Mouse (Mus musculus) natural killer cell, adult 2 months (primary cell): ENCODE results near the gene Gm37240.

Experiments
- DNase-seq, 2 experiments: peaks; one replicate each; pipeline ENCODE4 v3.0.0; 2022; ENCODE audit warnings: low spot score in 2 of 2

Gene Gm37240

DNA sequence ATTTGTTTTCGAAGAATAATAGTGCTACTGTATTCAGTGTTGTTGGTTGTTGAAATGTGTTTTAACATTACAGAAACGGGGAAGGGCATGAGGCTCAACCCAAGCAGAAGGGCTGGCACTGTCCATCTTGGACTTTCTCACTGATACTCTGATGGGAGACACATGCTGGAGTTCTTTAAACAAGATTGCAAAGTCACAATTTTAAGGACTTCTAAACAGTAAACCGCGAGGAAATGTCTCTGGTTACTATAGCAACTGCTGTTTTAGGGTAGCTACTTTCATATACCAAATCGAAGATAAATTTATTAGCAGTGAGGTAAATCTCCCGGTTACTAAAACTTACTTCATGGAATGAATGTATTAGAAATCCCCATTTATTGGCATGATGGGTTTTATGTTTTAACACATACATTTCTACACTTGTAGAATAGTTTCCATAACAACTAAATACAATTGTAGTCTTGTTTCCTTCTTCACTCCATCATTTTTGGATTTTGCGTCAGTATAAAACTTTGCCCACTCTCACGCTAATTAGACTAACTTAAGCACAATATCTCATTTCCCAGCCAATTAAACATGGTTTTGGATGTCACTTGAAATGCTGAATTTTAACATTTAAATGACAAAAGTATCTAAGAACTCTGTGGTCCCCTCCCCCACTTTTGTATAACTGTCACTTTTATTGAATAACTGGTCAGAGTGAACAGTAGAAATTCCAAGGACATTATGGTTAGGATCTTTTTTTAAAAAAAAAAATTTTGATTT is 932.1 kb downstream of the Gm37240 start:
- DNase-seq: no peak

GRCm38 (mm10) chr3:84952585-84953187 is 934.6 kb downstream of the Gm37240 start:
- no peak for DNase-seq

- no peak for DNase-seq
These were observed 935.2 kb downstream of the Gm37240 start for GRCm38 (mm10) chr3:84952135-84952534.

DNA sequence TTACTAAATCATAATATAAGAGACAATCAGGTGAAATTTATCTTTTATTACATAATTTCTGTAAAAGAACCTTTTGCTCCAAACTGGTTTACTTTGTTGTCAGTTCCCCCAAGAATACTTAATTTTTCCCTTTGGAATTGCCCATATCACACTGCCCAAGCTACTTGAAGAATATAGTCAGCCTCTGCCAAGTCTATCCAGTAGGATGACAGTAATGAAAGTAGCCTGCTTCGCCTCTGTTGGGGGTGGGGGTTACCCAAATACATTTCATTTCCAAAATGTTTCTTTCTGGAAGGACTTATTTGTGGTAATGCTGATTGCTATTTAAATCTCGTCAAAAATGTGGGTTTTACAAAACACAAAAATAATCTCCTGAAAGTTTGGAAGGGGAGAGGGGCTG is 935.6 kb downstream of the Gm37240 start:
- DNase-seq: no peak

DNA sequence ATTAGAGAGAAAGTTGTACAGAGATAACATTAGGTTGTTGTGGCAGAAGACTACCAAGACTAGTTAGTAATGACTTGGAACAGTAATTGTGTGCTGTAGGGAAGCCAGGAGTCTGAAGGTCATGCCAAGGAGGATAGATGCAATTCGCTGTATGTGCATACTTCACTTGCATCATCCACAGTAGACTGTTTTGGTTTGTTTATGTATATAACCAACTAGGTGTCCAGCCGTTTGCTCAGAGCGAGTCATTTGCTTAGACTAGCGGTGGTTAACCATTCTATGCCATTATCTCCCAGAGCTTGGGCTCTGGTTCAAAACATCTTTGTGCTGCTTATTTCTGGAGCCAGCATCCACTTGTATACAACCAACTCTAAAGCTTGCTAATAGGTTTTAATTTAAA is 937.9 kb downstream of the Gm37240 start:
- DNase-seq: no peak

DNA sequence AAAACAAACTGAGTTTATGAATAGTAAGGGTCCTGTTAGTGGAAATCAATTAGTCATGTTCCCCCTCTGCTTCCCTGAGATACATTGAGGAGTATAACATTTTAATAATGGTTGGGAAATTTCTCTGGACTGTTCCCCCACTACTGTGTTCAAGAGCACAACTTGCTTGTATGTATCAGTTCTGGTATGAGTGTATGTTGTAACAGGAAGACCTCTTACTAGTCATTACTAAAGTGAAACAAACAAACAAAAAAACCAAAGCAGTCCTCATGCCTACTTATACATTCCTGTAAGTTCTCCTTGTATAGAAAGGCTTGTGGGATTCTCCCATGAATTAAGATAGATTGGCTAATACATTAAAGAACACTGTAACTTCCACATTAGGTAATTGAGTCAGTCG is 940.9 kb downstream of the Gm37240 start:
- DNase-seq: no peak

DNA sequence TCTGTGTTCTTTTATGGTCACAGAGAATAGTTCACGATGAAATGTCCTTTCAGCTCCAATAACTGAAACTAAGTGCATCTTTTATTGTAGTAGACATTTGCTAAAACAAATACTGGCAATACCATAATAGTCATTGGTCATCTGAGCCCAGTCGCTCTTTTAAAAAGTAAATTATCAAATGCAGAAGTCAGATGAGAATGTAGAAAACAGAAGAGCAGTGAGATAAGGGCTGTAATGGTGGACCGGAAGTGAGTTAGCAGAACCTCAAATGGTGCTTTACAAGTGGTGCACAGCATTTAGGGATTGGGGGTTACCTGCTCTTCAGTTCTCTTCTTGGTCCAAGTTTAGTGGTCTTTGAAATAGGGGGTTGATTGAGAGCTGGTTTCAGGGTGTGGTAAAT is 942.4 kb downstream of the Gm37240 start:
- no peak for DNase-seq

- DNase-seq: no peak
These were observed 949.7 kb downstream of the Gm37240 start for GRCm38 (mm10) chr3:84937360-84938355.

DNA sequence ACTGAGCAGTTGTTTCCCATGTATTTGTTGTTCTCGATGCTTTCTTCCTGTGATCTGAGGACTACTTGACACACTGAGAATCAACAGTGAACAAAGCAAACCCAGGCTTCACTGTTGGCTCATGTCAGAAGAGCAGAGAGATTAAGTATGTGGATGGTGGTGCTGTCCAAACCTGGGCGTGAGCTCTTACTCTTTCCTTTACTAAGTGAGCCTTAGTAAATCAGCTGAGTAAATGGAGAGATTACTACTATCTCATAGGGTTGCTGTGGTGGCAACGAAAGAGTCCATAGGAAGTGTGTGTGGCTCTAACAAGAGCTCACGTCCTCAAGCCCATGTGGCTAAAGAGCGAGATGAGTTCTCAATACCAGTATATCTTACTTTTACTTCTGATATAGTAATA is 950.4 kb downstream of the Gm37240 start:
- DNase-seq: no peak

DNA sequence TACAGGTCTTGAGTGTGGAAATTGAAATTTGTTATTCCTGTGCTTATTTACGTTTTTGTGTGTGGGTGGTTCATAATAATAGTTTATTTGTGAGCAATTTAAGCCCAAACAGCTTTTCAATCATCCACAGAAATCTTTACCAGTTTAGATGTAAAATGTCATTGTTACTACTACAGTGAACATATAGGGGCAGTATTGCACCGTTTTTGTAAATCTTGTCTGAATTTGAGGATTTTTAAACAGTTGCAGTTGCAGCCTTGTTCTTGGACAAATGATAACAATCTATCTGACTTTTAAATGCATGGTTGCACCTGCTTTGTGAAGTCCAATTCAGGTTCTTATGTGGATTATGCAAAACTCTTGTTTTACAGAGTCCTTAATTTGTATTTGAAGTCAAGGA is 951.1 kb downstream of the Gm37240 start:
- no peak for DNase-seq

DNA sequence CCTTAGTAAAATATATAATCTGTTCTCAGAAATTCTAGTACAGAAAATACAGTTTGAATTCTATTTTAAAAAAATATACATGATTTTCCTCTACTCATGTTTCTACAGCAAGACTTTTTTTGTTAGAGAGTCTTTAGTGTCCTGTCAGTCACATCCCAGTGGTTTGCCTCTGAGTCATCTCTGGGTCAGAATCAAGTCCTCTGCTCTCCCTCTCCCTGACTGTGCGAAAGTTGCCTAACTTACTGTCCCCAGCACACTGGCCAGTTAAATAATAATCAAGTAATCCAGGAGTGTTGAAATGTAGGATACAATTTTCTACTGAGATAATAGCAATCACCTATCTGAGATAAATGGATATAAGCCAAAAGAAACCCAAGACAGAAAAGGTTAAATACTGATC is 951.6 kb downstream of the Gm37240 start:
- no peak for DNase-seq

DNA sequence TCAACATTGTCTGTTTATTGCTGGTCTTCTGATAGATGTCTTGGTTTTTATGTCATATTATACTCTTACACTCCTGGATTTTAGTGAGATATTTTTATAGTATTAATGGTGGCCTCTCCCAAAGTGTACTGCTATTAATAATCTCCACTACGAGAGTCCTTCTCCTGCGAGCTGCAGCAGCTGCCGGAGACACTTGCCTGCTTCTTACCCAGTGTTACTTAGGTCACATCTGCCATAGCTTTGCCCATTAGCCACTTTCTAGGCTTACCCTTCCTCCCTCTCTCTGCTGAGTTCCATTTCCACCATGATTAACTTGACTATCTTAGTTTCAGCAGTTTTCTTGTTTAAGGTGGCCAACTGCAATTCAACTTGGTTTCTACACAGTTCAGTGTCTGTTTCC is 956.6 kb downstream of the Gm37240 start:
- DNase-seq: no peak

DNA sequence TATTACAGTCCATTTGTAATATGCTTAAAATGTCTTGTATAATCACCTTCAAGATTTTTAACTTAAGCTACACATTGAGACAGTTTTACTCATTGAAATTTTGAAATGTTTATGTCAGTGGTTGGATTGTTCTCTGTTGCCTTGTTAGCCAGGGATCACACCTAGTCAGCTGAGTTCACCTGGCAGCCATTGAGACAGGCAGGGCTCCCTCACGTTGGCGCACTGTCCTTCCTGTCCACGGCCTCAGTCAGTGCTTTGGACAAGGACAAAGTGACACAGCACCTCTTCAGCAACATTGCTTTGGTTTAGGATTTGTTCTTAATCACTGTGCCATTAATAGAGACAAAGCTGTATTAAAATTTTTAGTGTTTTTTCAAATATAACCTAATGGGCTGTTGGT is 958.1 kb downstream of the Gm37240 start:
- DNase-seq: no peak

DNA sequence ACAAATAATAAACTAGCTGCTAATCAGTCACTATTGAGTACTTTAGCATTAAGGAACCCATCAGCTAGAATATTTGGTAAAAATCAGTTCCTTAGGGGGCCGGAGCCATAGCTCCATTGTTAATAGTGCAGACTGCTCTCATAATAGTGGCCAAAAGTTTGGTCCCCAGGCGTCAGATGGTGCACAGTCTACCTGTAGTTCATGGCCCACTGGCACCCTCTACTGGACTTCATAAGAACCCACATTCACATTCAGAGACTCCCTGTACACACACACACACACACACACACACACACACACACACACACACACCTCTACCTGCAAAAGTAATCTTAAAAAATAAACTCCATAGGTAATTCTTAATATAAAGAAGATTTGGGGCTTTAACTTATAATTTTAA is 959.4 kb downstream of the Gm37240 start:
- DNase-seq: no peak

GRCm38 (mm10) chr3:84927168-84927794 is 960.0 kb downstream of the Gm37240 start:
- no peak for DNase-seq

- DNase-seq: no peak
These were observed 961.2 kb downstream of the Gm37240 start for GRCm38 (mm10) chr3:84926140-84926539.

GRCm38 (mm10) chr3:84925229-84925628 is 962.1 kb downstream of the Gm37240 start:
- no peak for DNase-seq

DNA sequence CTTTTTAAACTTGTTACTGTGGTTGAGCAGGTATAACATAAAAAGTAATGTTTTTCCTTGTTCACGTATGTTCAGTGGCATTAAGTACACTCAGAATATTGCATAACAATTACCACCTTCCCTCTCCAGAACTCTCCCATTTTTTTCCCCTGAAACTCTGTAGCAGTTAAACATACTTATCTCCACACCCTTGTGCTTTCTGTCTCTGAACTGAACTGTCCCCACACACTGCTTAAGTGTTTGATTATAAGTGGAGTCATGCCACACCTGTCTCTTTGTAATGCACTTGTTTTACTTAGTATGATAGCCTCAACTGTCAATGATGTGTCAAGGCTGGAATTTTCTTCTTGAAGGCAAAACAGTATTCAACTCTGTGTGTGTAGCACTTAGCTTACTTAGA is 963.6 kb downstream of the Gm37240 start:
- no peak for DNase-seq

DNA sequence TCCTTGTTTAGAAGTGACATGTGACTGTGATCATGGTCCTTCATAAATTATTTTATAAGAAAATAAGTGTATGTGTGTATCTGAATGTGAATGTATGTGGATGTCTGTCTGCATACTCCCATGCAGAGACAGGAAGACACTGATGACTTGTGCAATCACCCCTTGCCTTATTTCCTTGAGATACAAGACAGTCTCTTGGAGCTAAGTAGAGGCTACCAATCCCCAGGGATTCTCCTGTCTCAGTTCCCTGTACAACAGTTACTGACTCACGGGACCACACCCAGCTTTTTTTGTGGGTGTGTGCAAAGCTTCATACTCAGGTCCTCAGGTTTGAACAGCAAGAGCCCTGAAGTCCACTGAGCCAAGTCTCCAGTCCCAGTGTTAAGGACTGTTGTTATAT is 964.1 kb downstream of the Gm37240 start:
- DNase-seq: no peak

DNA sequence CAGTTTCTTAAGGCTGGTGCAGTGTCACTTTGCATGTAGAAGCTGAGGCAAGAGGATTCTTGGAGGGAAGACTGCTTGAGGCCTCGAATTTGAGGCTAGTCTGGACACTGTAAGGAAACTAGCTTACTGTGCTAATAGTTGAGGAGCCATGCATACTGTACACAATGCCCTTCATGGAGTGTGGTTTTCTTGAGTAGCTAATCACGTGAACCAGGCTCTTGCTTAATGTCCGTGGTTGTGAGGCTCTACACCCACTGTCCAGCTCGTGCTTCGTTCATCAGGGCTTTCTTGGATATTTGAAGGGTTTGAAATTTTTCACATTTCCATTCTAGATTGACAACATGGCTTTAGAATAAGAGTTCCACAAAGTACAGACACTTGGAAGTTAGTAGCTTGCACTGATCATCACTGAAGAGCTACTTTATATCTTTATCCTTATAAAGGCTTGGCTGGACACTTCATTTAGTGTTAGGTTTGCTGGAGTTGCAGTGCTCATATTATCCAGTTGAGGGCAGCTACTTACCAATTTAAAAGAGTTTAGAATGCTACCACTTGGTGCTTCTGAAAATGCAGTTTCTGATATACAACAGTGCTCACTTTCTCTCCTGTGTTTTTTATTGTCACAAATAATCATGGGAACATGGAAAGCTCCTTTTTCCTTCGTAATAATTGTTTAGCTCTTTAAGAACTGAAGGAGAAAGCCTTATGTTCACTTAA is 965.5 kb downstream of the Gm37240 start:
- no peak for DNase-seq
